Mouse (Mus musculus) liver, embryonic 14.5 days (tissue): ENCODE data around the gene Gdf9.

Source experiments
- CTCF ChIP-seq: IDR thresholded peaks from 2 replicates; pipeline ENCODE4 v1.5.1; 2016; ENCODE audit warnings: antibody characterized with exemption, low read depth, control low read depth
- EP300 ChIP-seq: IDR thresholded peaks from 2 replicates; pipeline ENCODE4 v1.6.1; 2016; ENCODE audit warnings: antibody characterized with exemption, low read depth

GRCm38 (mm10) chr11:53403638-53404037 is 27.2 kb upstream of the Gdf9 start:
- no peak for TF ChIP-seq EP300
- TF ChIP-seq CTCF, result no peak
